Mouse (Mus musculus) liver, embryonic 14.5 days (tissue): ENCODE results near the gene Pcsk5.

ENCODE experiments used
- CTCF ChIP-seq: IDR thresholded peaks from 2 replicates; pipeline ENCODE4 v1.5.1; 2016; ENCODE audit warnings: antibody characterized with exemption, low read depth, control low read depth
- EP300 ChIP-seq: IDR thresholded peaks from 2 replicates; pipeline ENCODE4 v1.6.1; 2016; ENCODE audit warnings: antibody characterized with exemption, low read depth

DNA sequence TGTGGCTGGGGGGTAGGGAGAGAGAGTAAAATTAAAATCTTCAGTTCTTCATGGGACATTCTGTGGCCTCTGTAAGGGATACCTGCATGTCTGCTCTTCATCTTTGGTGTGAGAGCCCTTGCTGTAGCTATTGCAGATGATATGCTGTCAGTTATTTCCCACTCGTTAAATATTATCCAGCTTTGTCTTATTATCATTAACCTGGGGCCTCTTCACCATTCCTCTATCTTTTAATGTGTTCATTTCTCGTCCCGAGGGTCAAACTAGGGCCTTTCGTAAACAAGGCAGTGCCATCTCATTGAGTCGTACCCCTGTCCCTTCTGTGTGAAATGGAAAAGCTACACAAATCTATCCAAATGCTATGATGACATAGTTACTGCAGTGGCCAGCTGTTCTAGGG, 361.4 kb downstream of the Pcsk5 start:
- TF ChIP-seq EP300 = no peak
- TF ChIP-seq CTCF = no peak
